Mouse (Mus musculus) megakaryocyte-erythroid progenitor cell, adult 5-6 weeks (primary cell): ENCODE data around the gene Ddx54. TPM values are rescaled to one million over a fixed set of nuclear protein-coding genes. Genes with fewer than 3 reads are reported as not detected.

Source experiments
- ATAC-seq: replicated peaks from 2 replicates; pipeline ENCODE4 v1.8.0; 2016; ENCODE audit warnings: mild to moderate bottlenecking, inconsistent platforms; ENCODE audit not compliant: severe bottlenecking, poor library complexity, low FRiP score, low TSS enrichment
- total RNA-seq, 2 experiments: library from RNA; stranded (forward) in 1 of 2; stranded (reverse) in 1 of 2; fragments of 200-1000, 215-1000 nt in 1 of 2; fragments of >200 nt in 1 of 2; fragmentation: Nextera tagmentation in 1 of 2; gene quantifications; 2 replicates each; pipeline ENCODE4 v1.2.3; 2014 to 2017

The Ddx54 gene
- 28.3 and 41.7 TPM in 2 replicates for total RNA-seq (2014; fragmentation: Nextera tagmentation)
- total RNA-seq (2017), result 40.4 and 40.6 TPM in 2 replicates

- ATAC-seq, result peak; percentile 76
These were observed at the start of gene Ddx54, which contains the start of gene Rita1 for GRCm38 (mm10) chr5:120612442-120612821. Gene Ddx54, plus strand, starts transcription at chr5:120612739. Gene Rita1, minus strand, starts transcription at chr5:120612589.

- ATAC-seq, result no peak
These were observed 49.3 kb upstream of the Ddx54 start for GRCm38 (mm10) chr5:120562956-120563913.

DNA sequence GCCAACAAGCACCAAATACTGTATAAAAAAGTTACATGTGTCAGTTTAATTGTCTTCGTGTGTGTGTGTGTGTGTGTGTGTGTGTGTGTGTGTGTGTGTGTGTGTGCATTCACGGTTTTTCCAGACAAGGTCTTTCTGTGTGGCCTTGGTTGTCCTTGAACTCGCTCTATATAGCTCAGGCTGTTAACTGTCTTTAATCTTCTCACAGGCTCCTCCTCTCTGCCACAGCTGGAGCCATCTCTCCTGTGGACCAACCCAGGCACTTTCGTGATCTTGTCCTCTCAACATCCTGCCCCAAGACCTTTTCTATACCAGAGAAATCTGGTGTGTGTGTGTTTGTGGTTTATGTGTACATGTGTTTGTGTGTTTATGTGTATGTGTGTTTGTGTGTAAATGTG is 48.6 kb upstream of the Ddx54 start:
- ATAC-seq, result no peak

DNA sequence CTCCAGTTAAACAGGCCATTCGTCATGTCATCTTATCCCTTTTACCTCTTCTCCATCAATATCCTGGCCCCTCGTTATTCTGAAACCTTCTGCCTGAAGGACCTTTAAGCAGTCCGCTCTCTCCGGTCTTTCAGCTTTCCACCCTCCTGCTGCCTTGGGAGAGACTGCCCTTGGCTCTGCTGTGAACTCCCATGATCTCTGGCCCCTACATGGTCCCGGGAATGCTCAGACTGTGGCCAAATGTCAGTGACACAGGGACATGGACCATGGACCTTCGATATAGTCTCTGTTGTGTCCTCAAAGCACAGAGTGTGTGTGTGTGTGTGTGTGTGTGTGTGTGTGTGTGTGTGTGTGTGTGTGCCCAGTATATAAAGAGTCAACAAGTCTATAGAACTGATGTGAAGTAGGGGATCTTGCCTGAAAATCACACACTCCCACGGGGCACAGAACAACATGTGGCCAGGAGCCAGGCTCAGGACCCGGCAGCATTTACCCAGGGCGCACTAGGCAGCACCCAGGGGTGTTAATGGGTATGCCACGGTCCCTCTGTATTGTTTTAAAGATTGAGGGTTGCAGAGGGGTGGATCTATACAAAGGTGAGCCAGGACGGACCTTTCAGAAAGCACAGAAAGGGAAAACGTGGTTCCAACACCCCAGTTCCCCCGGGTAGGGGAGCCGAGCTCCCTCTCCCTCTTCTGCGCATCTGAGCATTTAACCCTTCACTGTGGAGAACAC is 47.2 kb upstream of the Ddx54 start:
- no peak for ATAC-seq

GRCm38 (mm10) chr5:120566101-120566500 is 46.4 kb upstream of the Ddx54 start:
- ATAC-seq, result no peak

DNA sequence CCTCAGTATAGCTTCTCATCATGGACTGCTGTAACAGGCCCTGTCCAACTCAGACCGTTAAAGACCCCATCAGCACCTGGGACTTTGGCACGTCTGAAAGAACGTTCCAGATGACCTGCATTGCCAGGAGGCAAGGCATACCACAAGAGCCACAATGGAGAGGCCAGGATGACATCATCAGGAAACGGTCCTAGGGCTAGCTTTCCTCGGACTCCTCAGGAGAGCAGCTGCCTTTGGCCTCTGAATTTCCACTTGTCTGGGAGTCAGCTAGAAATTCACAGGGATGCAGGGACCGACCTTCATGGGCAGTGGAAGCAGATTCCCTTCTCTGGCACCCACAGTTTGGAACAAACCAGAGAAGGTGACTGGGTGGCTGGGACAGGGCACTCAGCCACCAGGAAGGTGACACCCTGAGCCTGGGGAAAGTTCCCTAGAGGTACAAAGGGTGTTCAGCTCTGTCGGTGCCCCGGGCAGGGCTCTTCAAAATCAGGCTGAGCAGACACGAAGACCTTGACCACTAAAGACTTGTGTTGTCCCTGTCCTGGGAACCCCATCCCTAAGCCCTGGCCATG is 45.8 kb upstream of the Ddx54 start:
- no peak for ATAC-seq

- no peak for ATAC-seq
These were observed 45.3 kb upstream of the Ddx54 start for GRCm38 (mm10) chr5:120567253-120567701.

DNA sequence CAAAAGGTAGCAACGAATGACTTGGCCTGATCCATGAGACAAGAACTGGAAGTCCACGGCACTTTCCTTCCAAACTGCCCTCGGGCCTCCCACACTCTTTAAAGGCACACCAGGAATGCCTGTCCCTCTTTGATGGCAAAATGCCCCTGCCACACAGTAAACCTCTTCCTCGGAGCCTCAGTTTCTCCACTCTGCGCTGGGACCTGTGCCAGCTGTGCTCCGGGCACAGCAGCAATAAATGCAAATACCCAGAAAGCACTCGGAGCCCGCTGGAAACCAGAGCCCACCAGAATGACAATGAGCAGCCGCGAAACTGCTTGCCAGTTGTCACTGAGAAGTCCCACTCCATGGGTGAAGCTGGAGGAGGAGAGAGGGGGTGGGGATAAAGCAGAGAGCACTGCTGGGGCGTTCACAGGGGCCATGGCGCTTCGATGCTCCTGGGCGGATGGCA is 44.8 kb upstream of the Ddx54 start:
- no peak for ATAC-seq

DNA sequence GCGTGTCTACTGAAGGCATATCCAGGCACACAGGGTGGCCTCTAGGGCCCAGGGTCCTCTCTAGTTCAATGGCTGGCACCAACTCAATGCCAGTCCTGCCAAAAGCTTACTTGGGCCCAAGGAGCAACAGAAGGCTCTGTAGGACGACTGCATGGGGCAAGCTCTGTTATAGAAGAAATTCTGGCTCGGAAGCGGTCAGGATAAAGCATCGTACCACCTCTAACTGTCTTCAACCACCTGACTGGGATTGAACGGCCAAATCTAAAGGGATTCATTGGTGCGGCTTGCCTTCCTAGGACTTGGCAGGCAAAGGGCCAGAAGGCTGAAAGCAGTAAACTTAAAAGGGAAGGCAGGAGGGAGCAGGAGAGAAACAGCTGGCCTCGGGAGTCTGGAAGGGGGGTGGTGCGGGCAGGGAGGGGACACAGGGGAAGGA is 44.2 kb upstream of the Ddx54 start:
- ATAC-seq, result no peak

GRCm38 (mm10) chr5:120568964-120569363 is 43.6 kb upstream of the Ddx54 start:
- ATAC-seq, result 0 out of 2 replicates have a peak, but pooled peaks have one; percentile 4

- no peak for ATAC-seq
These were observed 42.7 kb upstream of the Ddx54 start for GRCm38 (mm10) chr5:120569791-120570190.

- ATAC-seq, result no peak
These were observed 42.1 kb upstream of the Ddx54 start for GRCm38 (mm10) chr5:120570289-120570897.

- no peak for ATAC-seq
These were observed 41.3 kb upstream of the Ddx54 start for GRCm38 (mm10) chr5:120571056-120571740.

DNA sequence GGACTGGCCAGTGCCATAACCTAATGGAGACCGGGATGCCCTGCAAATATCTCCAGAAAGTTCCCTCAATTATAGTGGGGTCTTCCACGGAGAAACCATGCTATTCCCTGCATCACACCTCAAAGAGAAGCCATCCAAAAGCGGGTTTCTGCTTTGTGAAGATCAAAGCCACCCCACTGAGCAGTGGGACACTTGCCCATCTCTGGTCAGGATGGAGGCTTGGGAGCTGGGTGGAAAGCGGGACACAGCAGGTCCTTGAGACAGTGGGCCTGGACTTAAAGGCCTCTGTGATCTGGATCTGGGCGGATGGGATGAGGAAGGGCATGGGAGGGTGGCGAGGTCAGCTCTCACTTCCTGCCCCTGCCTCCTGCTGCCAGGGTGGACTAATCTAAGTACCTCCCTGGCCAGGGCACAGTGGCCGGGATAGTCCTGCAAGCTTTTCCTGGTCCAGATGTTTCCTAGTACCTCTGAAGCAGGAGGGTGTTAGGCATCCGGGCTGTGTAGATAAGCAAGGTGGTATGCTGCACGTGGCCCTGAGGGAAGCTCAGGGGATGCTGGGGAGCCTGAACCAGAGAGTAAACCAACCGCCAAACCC is 38.0 kb upstream of the Ddx54 start:
- ATAC-seq, result no peak

GRCm38 (mm10) chr5:120576781-120577301 is 35.7 kb upstream of the Ddx54 start:
- ATAC-seq, result peak; percentile 8; the same call in 1 of the 2 replicates

GRCm38 (mm10) chr5:120577935-120578441 is 34.6 kb upstream of the Ddx54 start:
- peak; percentile 90 for ATAC-seq

DNA sequence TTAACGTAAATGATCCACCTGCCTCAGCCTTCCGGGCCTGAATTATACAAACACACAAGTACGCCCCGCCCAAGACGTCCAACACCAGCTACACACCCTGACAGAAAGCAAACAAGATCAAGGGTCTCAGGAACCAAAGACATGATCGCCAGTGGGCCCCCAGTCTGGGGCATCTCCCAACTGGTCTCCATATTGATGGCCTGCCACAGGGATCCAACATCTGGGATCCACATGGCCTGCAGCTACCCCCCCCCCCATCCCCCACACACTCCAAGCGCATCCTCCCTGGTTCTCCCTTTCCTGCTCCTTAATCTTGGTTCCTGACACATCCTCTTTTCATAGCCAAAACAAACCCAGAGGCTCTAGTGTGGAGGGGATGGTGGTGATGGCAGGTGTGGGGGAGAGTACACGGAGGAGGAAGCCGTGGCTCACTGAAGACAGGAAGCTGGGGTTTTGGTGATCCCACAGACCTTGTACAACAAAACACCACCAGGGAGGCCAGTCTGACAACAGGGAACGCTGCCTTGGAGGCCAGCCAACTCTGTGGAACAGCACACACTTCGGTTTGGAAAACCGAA is 33.9 kb upstream of the Ddx54 start:
- peak; percentile 17; the same call in 1 of the 2 replicates for ATAC-seq
